Mouse (Mus musculus) testis, adult 2 months (tissue): ENCODE results near the gene Pls1. TPM values are rescaled to one million over a fixed set of nuclear protein-coding genes. Genes with fewer than 3 reads are reported as not detected.

Experiments used
- H3K27ac ChIP-seq: fragments of 200-500 bp; 2 replicates; pipeline ENCODE4 v1.5.1; 2012; ENCODE audit warnings: low read depth, low read length; ENCODE audit not compliant: control insufficient read depth, insufficient read depth
- H3K27me3 ChIP-seq: fragments of 200-500 bp; 2 replicates; pipeline ENCODE4 v1.6.1; 2012; ENCODE audit warnings: mild to moderate bottlenecking, low read length, moderate library complexity; ENCODE audit not compliant: control insufficient read depth, insufficient read depth
- H3K36me3 ChIP-seq: fragments of 200-500 bp; 2 replicates; pipeline ENCODE4 v1.6.1; 2012; ENCODE audit warnings: mild to moderate bottlenecking, low read length; ENCODE audit not compliant: control insufficient read depth, insufficient read depth
- H3K4me1 ChIP-seq: fragments of 200-500 bp; 2 replicates; pipeline ENCODE4 v1.6.1; 2012; ENCODE audit warnings: low read length; ENCODE audit not compliant: control insufficient read depth, insufficient read depth
- H3K4me3 ChIP-seq: fragments of 200-500 bp; 2 replicates; pipeline ENCODE4 v1.5.1; 2012; ENCODE audit warnings: low read depth, mild to moderate bottlenecking, low read length, moderate library complexity, mixed read lengths; ENCODE audit not compliant: control insufficient read depth
- CTCF ChIP-seq: fragments of 200-500 bp; IDR thresholded peaks from 2 replicates; pipeline ENCODE4 v1.5.1; 2012; ENCODE audit warnings: low read depth, mild to moderate bottlenecking, inconsistent platforms, low read length, moderate library complexity; ENCODE audit not compliant: control insufficient read depth, insufficient read depth, insufficient replicate concordance
- POLR2A ChIP-seq: fragments of 200-500 bp; IDR thresholded peaks from 2 replicates; pipeline ENCODE4 v1.6.1; 2012; ENCODE audit warnings: low read depth, mild to moderate bottlenecking, inconsistent platforms, low read length, moderate library complexity; ENCODE audit not compliant: control insufficient read depth
- polyA plus RNA-seq: library from polyadenylated mRNA; depleted of rRNA; stranded (reverse); fragments of >200 nt; gene quantifications from 2 replicates; pipeline ENCODE4 v1.2.3, GENCODE M21; 2012

Pls1 gene
- polyA plus RNA-seq, 1 experiment: 0.70 TPM

GRCm38 (mm10) chr9:95852896-95853295, 7.8 kb upstream of the Pls1 start:
- Histone ChIP-seq H3K4me1 (no peaks in the 10 kb centered on the region; the same call in 1 of the 2 replicates), H3K4me3 (no peak overlapping the region), H3K27ac (no peak overlapping the region), H3K36me3 (no peaks in the 10 kb centered on the region; the same call in 1 of the 2 replicates), H3K27me3 (no peaks in the 10 kb centered on the region)
- TF ChIP-seq POLR2A (no peak), CTCF (no peak)

- Histone ChIP-seq H3K4me1 (no peaks in the 10 kb centered on the region; the same call in 1 of the 2 replicates), H3K27me3 (no peaks in the 10 kb centered on the region), H3K36me3 (no peaks in the 10 kb centered on the region; the same call in 1 of the 2 replicates), H3K4me3 (no peak overlapping the region), H3K27ac (no peak overlapping the region)
- TF ChIP-seq CTCF: no peak
- TF ChIP-seq POLR2A: no peak
These were observed 6.6 kb upstream of the Pls1 start for GRCm38 (mm10) chr9:95851671-95852070.

DNA sequence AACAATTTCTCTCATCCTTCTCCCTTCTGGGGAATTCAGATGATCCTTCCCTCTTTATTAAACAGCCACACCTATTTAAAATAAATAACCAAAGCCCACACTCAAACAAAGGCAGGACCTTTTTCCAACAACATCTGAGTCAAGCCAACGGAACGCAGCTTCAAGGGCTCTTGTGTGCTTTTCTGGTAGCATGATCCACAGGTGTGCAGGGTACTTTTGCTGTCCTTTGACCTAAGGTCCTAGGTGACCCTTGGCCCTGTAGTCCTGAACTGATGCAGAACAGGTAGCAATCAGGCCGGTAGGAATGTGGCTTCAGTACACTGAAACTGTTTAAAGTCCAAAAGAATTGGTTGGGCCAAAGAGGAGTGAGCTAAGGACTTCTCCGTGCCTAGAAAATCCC, 600 bp upstream of the Pls1 start:
- no peak overlapping the region for H3K4me3 ChIP-seq
- H3K4me1 ChIP-seq: peaks cover 8% of the 10 kb centered on the region
- H3K27ac ChIP-seq: no peak overlapping the region
- TF ChIP-seq CTCF (no peak), POLR2A (no peak)
- H3K36me3 ChIP-seq: no peaks in the 10 kb centered on the region
- no peaks in the 10 kb centered on the region for H3K27me3 ChIP-seq

- Histone ChIP-seq H3K4me3 (no peak overlapping the region), H3K27ac (no peak overlapping the region), H3K4me1 (no peaks in the 10 kb centered on the region), H3K27me3 (no peaks in the 10 kb centered on the region), H3K36me3 (no peaks in the 10 kb centered on the region)
- TF ChIP-seq CTCF (no peak), POLR2A (no peak)
These were observed 5.7 kb downstream of the Pls1 start for GRCm38 (mm10) chr9:95839424-95839823.

DNA sequence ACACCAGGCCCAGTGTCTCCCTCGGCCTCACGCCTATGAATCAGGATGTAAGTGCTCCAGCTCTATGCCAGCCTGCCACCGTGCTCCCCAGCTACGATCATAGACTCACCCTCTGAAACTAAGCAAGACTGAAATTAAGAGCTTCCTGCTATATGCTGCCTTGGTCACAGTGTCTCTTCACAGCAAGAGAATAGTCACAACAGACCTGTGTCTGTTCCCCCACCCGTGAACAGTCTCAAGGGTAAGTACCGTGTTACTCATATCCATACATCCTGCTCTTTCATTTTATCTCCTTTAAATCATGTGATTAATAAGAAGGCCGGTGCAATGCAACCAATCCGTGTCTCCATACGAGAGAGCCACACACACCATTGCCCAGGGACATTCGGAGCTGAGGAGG, 9.4 kb downstream of the Pls1 start:
- H3K27me3 ChIP-seq: no peaks in the 10 kb centered on the region
- H3K36me3 ChIP-seq: no peaks in the 10 kb centered on the region
- H3K4me1 ChIP-seq: no peaks in the 10 kb centered on the region
- TF ChIP-seq CTCF (no peak), POLR2A (no peak)
- H3K4me3 ChIP-seq: no peak overlapping the region
- H3K27ac ChIP-seq: no peak overlapping the region

DNA sequence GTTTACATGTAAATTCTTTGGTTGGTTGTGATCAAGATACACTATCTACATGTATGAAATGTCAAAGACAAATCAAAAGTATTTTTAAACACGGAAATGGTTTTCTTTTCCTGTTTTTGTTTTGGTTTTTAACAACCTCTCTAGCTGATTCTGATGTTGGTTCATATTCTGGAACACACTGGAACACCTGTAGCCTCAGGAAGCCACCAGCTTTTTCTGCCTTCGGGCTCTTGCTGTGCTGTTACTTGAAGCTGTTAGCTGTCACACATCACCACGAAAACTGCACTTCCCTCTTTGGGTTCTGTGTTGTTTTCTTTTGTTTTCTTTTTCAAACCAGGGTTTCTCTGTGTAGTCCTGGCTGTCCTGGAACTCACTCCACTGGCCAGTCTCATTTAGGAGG, 10.3 kb downstream of the Pls1 start:
- Histone ChIP-seq H3K4me1 (no peaks in the 10 kb centered on the region), H3K36me3 (no peaks in the 10 kb centered on the region), H3K27ac (no peak overlapping the region), H3K27me3 (no peaks in the 10 kb centered on the region), H3K4me3 (no peak overlapping the region)
- no peak for TF ChIP-seq POLR2A
- no peak for TF ChIP-seq CTCF

DNA sequence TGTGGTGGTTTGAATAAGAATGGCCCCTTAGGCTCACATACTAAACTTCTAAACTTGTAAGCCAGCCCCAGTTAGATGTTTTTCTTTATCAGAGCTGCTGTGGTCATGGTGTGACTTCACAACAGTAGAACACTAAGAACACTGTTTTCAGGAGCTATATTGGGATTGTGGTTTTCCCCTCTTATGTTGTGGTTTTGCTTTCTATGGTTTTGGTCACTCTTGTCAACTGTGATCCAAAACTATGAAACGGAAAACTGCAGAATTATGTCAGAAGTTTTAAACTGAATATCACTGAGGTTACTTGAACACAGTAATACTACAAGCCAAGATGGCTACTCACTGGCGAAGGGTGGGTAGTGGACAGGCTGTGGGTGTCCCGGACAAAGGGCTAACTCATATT, 12.4 kb downstream of the Pls1 start:
- H3K27me3 ChIP-seq: no peaks in the 10 kb centered on the region
- TF ChIP-seq POLR2A: no peak
- TF ChIP-seq CTCF: no peak

DNA sequence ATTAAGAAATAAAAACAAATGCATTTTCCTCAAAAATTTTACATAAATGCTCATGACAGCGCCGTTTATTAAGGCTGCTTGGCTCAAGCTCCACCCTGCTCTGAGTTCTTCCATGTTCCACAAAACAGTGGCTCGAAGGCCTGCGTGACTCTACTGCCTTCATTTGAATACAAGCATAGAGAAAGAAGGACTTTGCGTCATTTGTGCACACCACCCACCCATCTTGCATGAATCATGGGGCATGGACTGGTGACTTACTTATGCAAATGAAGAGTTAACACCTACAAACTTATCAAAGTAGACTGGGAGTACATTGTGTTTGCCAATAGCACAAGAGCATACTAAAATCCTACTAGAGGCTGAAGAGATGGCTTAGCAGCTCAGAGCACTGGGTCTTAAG, 17.5 kb downstream of the Pls1 start:
- no peak for TF ChIP-seq POLR2A
- TF ChIP-seq CTCF: no peak
- no peak overlapping the region for H3K27ac ChIP-seq
- no peaks in the 10 kb centered on the region for H3K27me3 ChIP-seq
- no peaks in the 10 kb centered on the region; the same call in 1 of the 2 replicates for H3K4me1 ChIP-seq
- no peaks in the 10 kb centered on the region for H3K36me3 ChIP-seq
- H3K4me3 ChIP-seq: no peak overlapping the region

More for the DNA sequence above, 12.4 kb downstream of the Pls1 start:
- H3K27ac ChIP-seq: no peak overlapping the region
- H3K4me1 ChIP-seq: no peaks in the 10 kb centered on the region
- no peak overlapping the region for H3K4me3 ChIP-seq
- no peaks in the 10 kb centered on the region for H3K36me3 ChIP-seq
